Mouse (Mus musculus): Measurements from ENCODE around the gene 2900011O08Rik.

The 2900011O08Rik gene

GRCm38 (mm10) chr16:14004170-14004569 is 17.8 kb downstream of the 2900011O08Rik start:
- no peak for DNase-seq (ENCODE audit: extremely low read depth, low read depth, low spot score)

GRCm38 (mm10) chr16:14004726-14005125 is 18.3 kb downstream of the 2900011O08Rik start:
- no peak for DNase-seq (ENCODE audit: extremely low read depth, low read depth, low spot score)

DNA sequence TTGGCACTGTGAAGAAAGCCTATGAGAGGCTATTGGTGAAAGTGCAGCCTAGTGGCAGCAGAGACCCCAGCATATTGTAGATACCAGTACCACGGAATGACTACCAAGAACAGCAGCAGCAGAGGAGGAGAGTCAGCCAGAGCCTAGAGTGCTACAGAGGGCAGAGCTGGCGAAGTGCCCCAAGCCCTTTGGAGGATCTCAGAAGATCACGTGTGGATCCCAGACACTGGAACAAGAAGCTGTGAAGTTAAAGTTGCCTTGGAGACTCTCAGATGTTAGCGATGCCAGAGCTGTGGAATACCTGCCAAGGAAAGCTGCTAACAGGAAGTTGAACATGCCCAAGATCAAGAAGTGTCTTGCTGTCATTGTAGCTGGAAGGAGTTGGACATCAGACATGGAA is 18.9 kb downstream of the 2900011O08Rik start:
- DNase-seq (ENCODE audit: extremely low read depth, low read depth, low spot score), result no peak

GRCm38 (mm10) chr16:14008081-14008480 is 21.7 kb downstream of the 2900011O08Rik start:
- no peak for DNase-seq (ENCODE audit: extremely low read depth, low read depth, low spot score)

GRCm38 (mm10) chr16:14008708-14009107 is 22.3 kb downstream of the 2900011O08Rik start:
- DNase-seq (ENCODE audit: extremely low read depth, low read depth, low spot score), result no peak

DNA sequence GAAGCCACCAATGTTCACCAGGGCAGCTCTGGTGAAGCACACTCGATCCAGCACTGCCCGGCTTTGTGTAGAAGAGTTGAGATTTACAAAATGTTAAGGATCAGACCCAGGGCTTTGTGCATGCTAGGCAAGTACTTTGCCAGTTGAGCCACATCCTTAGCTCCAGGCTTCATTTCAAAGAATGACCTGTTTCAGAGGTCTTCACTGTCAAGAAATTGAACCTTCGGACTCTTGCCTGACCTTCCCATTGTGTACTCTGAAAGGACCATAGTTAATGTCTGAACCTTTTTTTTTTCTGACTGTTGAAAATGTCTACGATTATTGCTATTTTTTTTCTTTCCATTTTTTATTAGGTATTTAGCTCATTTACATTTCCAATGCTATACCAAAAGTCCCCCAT is 23.6 kb downstream of the 2900011O08Rik start:
- DNase-seq (ENCODE audit: extremely low read depth, low read depth, low spot score), result no peak

- DNase-seq (ENCODE audit: extremely low read depth, low read depth, low spot score), result no peak
Measured at GRCm38 (mm10) chr16:14017306-14017705, 30.9 kb downstream of the 2900011O08Rik start.

- DNase-seq (ENCODE audit: extremely low read depth, low read depth, low spot score), result no peak
Measured at GRCm38 (mm10) chr16:14021166-14021822, 34.9 kb downstream of the 2900011O08Rik start.

DNA sequence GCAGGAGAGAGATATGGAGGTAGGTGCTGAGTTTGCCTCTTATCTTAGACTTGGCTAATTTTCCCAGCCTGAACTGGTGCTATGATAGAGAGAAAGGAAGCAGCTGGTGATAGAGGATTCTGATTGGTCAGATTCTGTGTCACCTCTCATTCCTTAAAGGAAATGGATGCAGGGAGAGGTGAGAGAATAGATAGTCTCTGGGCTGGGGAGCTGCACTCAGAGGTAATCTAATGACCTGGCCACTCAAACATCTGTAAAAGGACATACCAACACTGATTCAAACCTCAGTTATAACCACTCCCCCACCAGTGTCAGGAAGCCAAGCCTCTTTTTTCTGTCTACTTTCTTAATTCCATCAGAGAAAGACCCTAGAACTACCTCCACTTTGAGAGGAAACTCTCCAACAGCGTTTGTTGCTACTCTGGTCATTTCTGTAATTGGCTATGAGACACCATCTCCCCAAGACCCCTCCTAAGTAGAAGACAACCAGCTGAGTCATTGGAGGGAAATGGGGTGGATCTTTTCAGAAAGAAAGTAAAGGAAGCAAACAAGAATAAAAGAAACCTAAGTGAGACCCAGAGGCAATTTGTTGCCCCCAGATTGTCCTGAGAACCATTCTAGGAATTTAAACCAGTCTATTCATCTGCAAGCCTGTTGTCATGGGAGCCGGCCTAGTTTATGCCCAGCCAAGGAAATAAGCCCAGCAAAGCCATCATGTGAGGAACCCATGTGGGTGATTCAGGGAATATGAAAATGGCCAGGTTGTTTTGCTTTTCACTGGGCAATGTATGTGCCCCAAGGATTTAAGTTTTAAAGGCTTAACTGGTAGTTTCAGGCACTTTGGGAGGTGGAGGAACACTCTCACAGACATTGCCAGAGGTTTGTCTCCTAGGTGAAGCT is 38.9 kb downstream of the 2900011O08Rik start:
- no peak for DNase-seq (ENCODE audit: extremely low read depth, low read depth, low spot score)

DNA sequence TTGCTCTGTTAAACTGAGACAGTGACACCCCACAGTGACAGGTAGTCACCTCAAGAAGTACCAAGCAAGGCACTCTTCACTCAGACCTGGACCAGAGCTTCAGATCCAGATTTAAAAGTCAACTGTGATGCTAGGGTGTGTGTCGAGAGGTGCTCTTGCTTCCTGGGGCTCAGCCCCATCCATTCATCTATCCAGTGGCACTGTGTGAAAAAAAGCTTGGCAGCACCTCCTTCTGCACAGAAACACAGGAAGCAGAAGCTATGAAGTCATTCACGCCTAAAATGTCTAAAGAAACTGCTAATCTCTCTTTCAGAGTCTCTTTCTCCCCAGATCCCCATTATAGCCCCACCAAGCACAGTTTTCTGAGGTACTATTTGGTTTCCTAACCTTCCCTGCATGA is 42.7 kb downstream of the 2900011O08Rik start:
- DNase-seq (ENCODE audit: extremely low read depth, low read depth, low spot score), result no peak

DNA sequence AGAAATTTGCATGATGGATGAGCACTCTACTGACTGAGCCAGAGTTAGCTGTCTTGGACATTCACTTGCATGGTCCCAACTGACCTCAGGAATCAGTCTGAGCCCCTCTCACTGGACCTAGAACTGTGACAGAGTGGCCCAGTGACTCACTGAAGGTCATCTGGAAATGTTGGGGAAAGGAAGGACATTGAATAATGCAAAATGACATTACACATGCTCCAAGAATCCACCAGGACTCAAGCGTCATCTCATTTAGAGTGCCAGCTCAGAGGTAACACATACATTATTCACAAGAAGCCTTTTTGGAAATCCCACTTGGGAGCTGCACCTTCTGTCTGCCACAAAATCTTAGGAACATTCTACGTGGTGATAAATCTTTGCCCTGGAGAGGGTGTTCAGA is 43.4 kb downstream of the 2900011O08Rik start:
- DNase-seq (ENCODE audit: extremely low read depth, low read depth, low spot score), result no peak

GRCm38 (mm10) chr16:14030650-14031049 is 44.2 kb downstream of the 2900011O08Rik start:
- DNase-seq (ENCODE audit: extremely low read depth, low read depth, low spot score), result no peak

GRCm38 (mm10) chr16:14033076-14033475 is 46.7 kb downstream of the 2900011O08Rik start:
- no peak for DNase-seq (ENCODE audit: extremely low read depth, low read depth, low spot score)

DNA sequence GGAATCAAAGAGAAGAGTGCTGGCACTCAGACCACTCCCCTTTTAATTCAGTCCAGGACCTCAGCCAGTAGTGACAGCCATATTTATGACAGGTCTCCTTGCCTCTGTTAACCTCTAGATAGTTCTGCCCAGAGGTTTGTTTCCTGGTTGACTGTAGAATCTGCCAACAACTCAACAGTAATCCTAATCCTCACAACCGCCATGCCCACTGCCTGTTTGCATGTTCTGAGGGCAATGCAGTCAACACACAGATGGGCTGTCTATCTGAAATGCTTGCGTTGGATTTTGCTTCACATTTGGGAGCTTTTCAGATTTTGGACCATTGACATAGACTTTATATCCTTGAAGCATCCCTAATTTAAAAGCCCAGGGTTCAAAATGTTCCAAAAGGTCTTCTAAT is 56.0 kb downstream of the 2900011O08Rik start:
- DNase-seq (ENCODE audit: extremely low read depth, low read depth, low spot score), result no peak

DNA sequence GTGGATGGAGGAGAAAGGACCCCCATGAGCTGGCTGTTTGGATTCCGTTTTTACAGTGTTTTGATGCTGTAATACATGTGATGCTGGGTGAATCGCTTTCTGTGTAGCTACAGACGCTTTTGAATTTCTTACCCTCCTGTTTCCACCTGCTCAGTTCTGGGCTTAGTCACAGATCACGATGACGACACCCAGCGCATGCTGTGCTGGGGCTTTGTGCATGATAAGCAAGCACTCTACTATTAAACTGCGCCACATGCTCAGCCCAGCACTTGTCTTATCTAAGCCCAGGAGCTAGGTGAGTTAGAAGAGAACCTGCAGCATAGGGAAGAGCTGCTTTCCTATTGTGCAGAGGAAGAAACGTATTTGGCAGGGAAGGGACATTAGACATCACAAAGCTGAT is 58.3 kb downstream of the 2900011O08Rik start:
- no peak for DNase-seq (ENCODE audit: extremely low read depth, low read depth, low spot score)

DNA sequence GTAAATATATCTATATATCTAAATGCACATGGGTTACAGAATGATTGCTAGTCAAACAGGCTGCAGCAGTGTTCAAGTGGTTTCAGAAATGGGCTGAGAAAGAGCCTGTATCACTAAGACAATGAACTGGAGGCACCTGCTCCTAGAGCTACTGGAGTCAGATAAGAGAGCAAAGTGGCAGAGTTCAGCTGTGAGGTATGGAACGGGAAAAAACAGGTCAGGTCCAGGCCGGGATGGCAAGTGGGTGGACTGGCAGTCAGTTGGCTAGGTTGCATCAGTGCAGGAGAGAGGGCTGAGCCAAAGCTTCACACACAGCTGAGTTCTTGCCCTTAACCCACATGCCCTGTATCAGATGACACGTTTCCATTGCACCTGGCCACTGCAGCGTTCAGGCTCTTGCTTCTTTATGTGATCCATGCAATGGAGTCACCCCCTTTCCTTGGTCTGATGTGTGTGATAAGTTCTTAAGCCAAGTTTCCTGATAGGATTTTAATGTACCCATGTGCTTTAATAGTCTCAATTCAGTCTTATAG is 59.9 kb downstream of the 2900011O08Rik start:
- no peak for DNase-seq (ENCODE audit: extremely low read depth, low read depth, low spot score)

DNA sequence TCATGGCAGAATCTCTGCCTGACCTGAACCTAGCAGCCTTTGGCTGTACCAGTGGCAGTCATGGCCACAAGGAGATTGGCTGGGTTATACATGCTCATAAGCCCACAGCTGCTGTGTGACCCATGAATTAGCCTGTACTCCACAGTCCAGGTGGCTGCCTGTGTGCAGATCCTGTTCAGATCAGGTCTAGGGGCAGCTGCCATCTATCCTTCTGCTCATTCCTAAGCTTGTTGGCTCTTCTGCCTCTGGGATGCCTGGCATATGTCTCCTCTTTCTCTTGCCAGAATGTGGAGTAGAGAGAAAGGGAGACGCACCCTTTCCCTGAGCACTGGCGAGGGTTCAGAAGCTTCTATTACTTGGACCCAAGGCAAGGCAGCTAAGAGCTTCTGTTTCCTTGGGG is 65.8 kb downstream of the 2900011O08Rik start:
- no peak for DNase-seq (ENCODE audit: extremely low read depth, low read depth, low spot score)

DNA sequence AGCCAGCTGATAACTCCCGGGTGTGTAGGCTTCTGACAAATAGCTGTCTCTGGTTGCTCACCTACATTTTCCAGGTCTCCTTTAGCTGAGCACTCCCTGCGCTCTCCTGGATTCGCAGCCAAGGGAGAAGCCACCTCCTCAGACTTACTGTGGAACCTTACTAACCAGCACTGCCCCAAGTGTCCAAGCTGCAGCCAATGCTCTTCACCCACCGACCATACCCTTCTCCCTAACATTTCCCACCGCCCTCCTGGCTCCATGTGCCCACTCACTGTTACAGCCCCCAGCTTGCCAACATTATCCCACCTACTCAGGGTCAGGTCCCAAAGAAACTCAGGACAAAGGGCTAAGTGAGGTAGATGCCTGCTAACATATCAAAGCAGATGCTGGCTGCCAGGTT is 66.7 kb downstream of the 2900011O08Rik start:
- no peak for DNase-seq (ENCODE audit: extremely low read depth, low read depth, low spot score)

- DNase-seq (ENCODE audit: extremely low read depth, low read depth, low spot score), result no peak
Measured at GRCm38 (mm10) chr16:14055271-14055670, 68.9 kb downstream of the 2900011O08Rik start.

- DNase-seq (ENCODE audit: extremely low read depth, low read depth, low spot score), result no peak
Measured at GRCm38 (mm10) chr16:14056734-14057133, 70.3 kb downstream of the 2900011O08Rik start.

GRCm38 (mm10) chr16:14058541-14058940 is 72.1 kb downstream of the 2900011O08Rik start:
- no peak for DNase-seq (ENCODE audit: extremely low read depth, low read depth, low spot score)
